Mouse (Mus musculus) C2C12 (cell line): ENCODE measurements around the gene Crabp2.

Source experiments
- CTCF ChIP-seq: IDR thresholded peaks from one replicate; pipeline ENCODE4 v1.5.1; 2011; ENCODE audit not compliant: control insufficient read depth, insufficient read depth, insufficient read length
- MAX ChIP-seq: IDR thresholded peaks from one replicate; pipeline ENCODE4 v1.6.1; 2011; ENCODE audit warnings: mild to moderate bottlenecking, control low read depth
- USF1 ChIP-seq: IDR thresholded peaks from one replicate; pipeline ENCODE4 v1.6.1; 2011; ENCODE audit warnings: low read depth, mild to moderate bottlenecking, control low read depth, moderate library complexity

- TF ChIP-seq CTCF (no peak), USF1 (no peak), MAX (no peak)
Observed at GRCm38 (mm10) chr3:87949266-87949954, 944 bp downstream of the Crabp2 start.
